Mouse (Mus musculus): ENCODE results near the gene Il22. TPM values are rescaled to one million over a fixed set of nuclear protein-coding genes. Genes with fewer than 3 reads are reported as not detected.

The Il22 gene
- not detected for total RNA-seq (2023)

GRCm38 (mm10) chr10:118204642-118205041 is at the start of gene Il22:
Il22 (plus strand) TSS chr10:118204942.

GRCm38 (mm10) chr10:118240680-118241079 is 35.9 kb downstream of the Il22 start, which contains the start of gene Gm32717:
Gm32717 (minus strand) TSS chr10:118240780.

GRCm38 (mm10) chr10:118258388-118258787 is 53.6 kb downstream of the Il22 start, which contains the start of gene Gm32802:
Gm32802 (plus strand) TSS chr10:118258688.

Other genes starting within 250 kb of the Il22 start
- 10 to 100 TPM; 12.3 to 13.8 TPM for gene Mdm1, start 63.1 kb upstream of the Il22 start, total RNA-seq (2023)
- 1 to 10 TPM in 1 of 2 experiments, under 1 TPM in 1; 0.62 to 1.0 TPM for gene Gm32717, start 35.8 kb downstream of the Il22 start, total RNA-seq (2023)
- 1 to 10 TPM in 1 of 2 experiments, under 1 TPM in 1; 0.62 to 1.0 TPM for gene Gm32802, start 53.7 kb downstream of the Il22 start, total RNA-seq (2023)
- gene Iltifb, start 90.1 kb downstream of the Il22 start, total RNA-seq (2023) = not detected
- gene Gm9040, start 122.0 kb downstream of the Il22 start, total RNA-seq (2023) = not detected
- not detected for gene Gm9044, start 127.5 kb downstream of the Il22 start, total RNA-seq (2023)
- not detected for gene Gm9045, start 132.9 kb downstream of the Il22 start, total RNA-seq (2023)
- not detected for gene Gm9046, start 138.3 kb downstream of the Il22 start, total RNA-seq (2023)
- gene Gm9048, start 143.7 kb downstream of the Il22 start, total RNA-seq (2023) = not detected
- not detected for gene Gm9049, start 149.2 kb downstream of the Il22 start, total RNA-seq (2023)
- gene Ifng, start 236.1 kb downstream of the Il22 start, total RNA-seq (2023) = 1 to 10 TPM; 1.5 to 1.7 TPM

Measured in B cell, adult 67 days (primary cell).